Mouse (Mus musculus): ENCODE measurements around the gene Tssc4.

GRCm38 (mm10) chr7:143049331-143049730 lies 19.7 kb upstream of the Tssc4 start:
- TF ChIP-seq CTCF (IDR thresholded peaks at IDR 0.05; ENCODE audit: low read depth, low read length) = no peak
- TF ChIP-seq POLR2A (IDR thresholded peaks at IDR 0.05; ENCODE audit: borderline replicate concordance, low read depth, low read length) = no peak

All from bone marrow macrophage, adult 2 months (primary cell).